Mouse (Mus musculus) intestine, embryonic 15.5 days (tissue): ENCODE data around the gene Pate1. TPM values are rescaled to one million over a fixed set of nuclear protein-coding genes. Genes with fewer than 3 reads are reported as not detected.

ENCODE experiments used
- ATAC-seq: fragments of 200-750 bp; cut with Nextera tagmentation; 2 replicates; pipeline ENCODE4 v1.8.0; 2017; ENCODE audit warnings: moderate TSS enrichment, moderate library complexity
- H3K27ac ChIP-seq: fragments of 300-500 bp; sonication (generic); 2 replicates; pipeline ENCODE4 v1.5.1; 2015; ENCODE audit warnings: mild to moderate bottlenecking, inconsistent platforms
- H3K27me3 ChIP-seq: fragments of 300-500 bp; sonication (generic); replicated peaks from 2 replicates; pipeline ENCODE4 v1.6.1; 2015; ENCODE audit warnings: inconsistent platforms
- H3K36me3 ChIP-seq: fragments of 300-500 bp; sonication (generic); 2 replicates; pipeline ENCODE4 v1.6.1; 2015; ENCODE audit warnings: inconsistent platforms
- H3K4me1 ChIP-seq: fragments of 300-500 bp; sonication (generic); replicated peaks from 2 replicates; pipeline ENCODE4 v1.6.1; 2015; ENCODE audit warnings: inconsistent platforms
- H3K4me2 ChIP-seq: fragments of 300-500 bp; sonication (generic); replicated peaks from 2 replicates; pipeline ENCODE4 v1.6.1; 2015; ENCODE audit warnings: mild to moderate bottlenecking, inconsistent platforms
- H3K4me3 ChIP-seq: fragments of 300-500 bp; sonication (generic); replicated peaks from 2 replicates; pipeline ENCODE4 v1.5.1; 2015; ENCODE audit warnings: inconsistent platforms
- H3K9ac ChIP-seq: fragments of 300-500 bp; sonication (generic); 2 replicates; pipeline ENCODE4 v1.6.1; 2015; ENCODE audit warnings: inconsistent platforms
- H3K9me3 ChIP-seq: fragments of 300-500 bp; sonication (generic); 2 replicates; pipeline ENCODE4 v1.6.1; 2016; ENCODE audit warnings: inconsistent platforms
- WGBS: fragments of 180-500 bp; shearing (Covaris S2); methylation state at CpG from one replicate; pipeline ENCODE4 v1.1.7; 2015; 5-methylcytosine and 5-hydroxymethylcytosine counted together
- polyA plus RNA-seq: library from polyadenylated mRNA; unstranded; fragments of >200 nt; fragmentation: Nextera tagmentation; extraction: Ambion mirVana; gene quantifications from 2 replicates; pipeline ENCODE4 v1.2.1, GENCODE M21; 2015

Gene Pate1
- polyA plus RNA-seq, result not detected in 2 replicates

- no peaks in the 10 kb centered on the region for H3K36me3 ChIP-seq
- no peak within 1 kb of the TSS for H3K4me2 ChIP-seq
- no peaks in the 10 kb centered on the region for H3K9me3 ChIP-seq
- whole genome bisulfite sequencing, result 47% methylated on average over 1 of the region's 1 CpGs
- no peak within 1 kb of the TSS for H3K27ac ChIP-seq
- no peak within 1 kb of the TSS for H3K9ac ChIP-seq
- no peak within 1 kb of the TSS for H3K4me3 ChIP-seq
- H3K27me3 ChIP-seq, result no peaks in the 10 kb centered on the region
- no peaks in the 10 kb centered on the region for H3K4me1 ChIP-seq
- no peak for ATAC-seq
Observed at GRCm38 (mm10) chr9:35687013-35687412, at the start of gene Pate1. Pate1 (minus strand) TSS chr9:35687390.

- Histone ChIP-seq H3K9ac (no peak overlapping the region), H3K27ac (no peak overlapping the region), H3K4me3 (no peak overlapping the region), H3K4me1 (no peaks in the 10 kb centered on the region), H3K36me3 (no peaks in the 10 kb centered on the region), H3K4me2 (no peak overlapping the region), H3K9me3 (no peaks in the 10 kb centered on the region), H3K27me3 (no peaks in the 10 kb centered on the region)
- ATAC-seq, result no peak
Observed at GRCm38 (mm10) chr9:35707265-35707664, 20.1 kb upstream of the Pate1 start.

GRCm38 (mm10) chr9:35691924-35692323, 4.7 kb upstream of the Pate1 start:
- no peak overlapping the region for H3K4me2 ChIP-seq
- H3K4me3 ChIP-seq, result no peak overlapping the region
- H3K9ac ChIP-seq, result no peak overlapping the region
- H3K36me3 ChIP-seq, result no peaks in the 10 kb centered on the region
- no peak for ATAC-seq
- no peaks in the 10 kb centered on the region for H3K27me3 ChIP-seq
- no peaks in the 10 kb centered on the region for H3K9me3 ChIP-seq
- no peak overlapping the region for H3K27ac ChIP-seq
- no peaks in the 10 kb centered on the region for H3K4me1 ChIP-seq

- Histone ChIP-seq H3K4me3 (no peak overlapping the region), H3K4me1 (no peaks in the 10 kb centered on the region), H3K36me3 (no peaks in the 10 kb centered on the region), H3K27ac (no peak overlapping the region), H3K27me3 (no peaks in the 10 kb centered on the region), H3K4me2 (no peak overlapping the region), H3K9me3 (no peaks in the 10 kb centered on the region), H3K9ac (no peak overlapping the region)
- ATAC-seq, result no peak
- 81% methylated on average over 2 of the region's 2 CpGs for WGBS
Observed at GRCm38 (mm10) chr9:35673557-35673956, 13.6 kb downstream of the Pate1 start.

DNA sequence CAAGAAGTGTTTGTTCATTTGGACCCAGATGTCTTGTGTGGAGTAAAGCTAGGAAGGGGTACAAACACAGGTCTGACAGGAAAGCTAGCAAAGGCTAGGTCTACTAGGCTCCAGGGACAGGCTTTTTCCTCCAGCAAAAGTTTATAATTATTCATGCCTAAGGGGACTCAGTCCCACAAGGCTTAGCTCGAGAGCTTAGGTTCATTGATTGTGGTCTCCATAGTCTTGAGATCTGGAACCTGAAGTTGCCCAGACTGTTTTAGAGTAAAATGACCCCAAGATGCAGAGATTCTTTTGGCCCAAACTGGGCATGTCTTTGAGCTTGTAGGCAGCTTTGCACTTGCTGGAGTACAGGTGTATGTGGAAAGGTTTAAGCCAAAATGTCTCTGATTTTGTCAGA, 39.1 kb downstream of the Pate1 start, which contains the start of gene Pate3:
Gene Pate3, minus strand, starts transcription at position 101 of the 400 bp plus-strand sequence.
- ATAC-seq, result no peak
- no peak within 1 kb of the TSS for H3K4me2 ChIP-seq
- no peaks in the 10 kb centered on the region for H3K4me1 ChIP-seq
- 64% methylated on average over 1 of the region's 1 CpGs for WGBS
- H3K27me3 ChIP-seq, result no peaks in the 10 kb centered on the region
- H3K9me3 ChIP-seq, result no peaks in the 10 kb centered on the region
- H3K36me3 ChIP-seq, result no peaks in the 10 kb centered on the region
- H3K27ac ChIP-seq, result no peak within 1 kb of the TSS
- no peak within 1 kb of the TSS for H3K4me3 ChIP-seq
- no peak within 1 kb of the TSS for H3K9ac ChIP-seq

Other genes starting within 250 kb of the Pate1 start
- not detected in 2 replicates for gene Gm1113, start 169.1 kb downstream of the Pate1 start, polyA plus RNA-seq
- 1.6 and 1.7 TPM in 2 replicates for gene Ddx25, start 128.9 kb downstream of the Pate1 start, polyA plus RNA-seq
- 18.3 and 18.9 TPM in 2 replicates for gene Pus3, start 128.8 kb downstream of the Pate1 start, polyA plus RNA-seq
- gene Pate2, start 117.1 kb downstream of the Pate1 start, polyA plus RNA-seq, result 0.45 and 0.77 TPM in 2 replicates
- 11.6 and 14.2 TPM in 2 replicates for gene Hyls1, start 117.0 kb downstream of the Pate1 start, polyA plus RNA-seq
- gene Pate4, start 75.4 kb downstream of the Pate1 start, polyA plus RNA-seq, result not detected in 2 replicates
- gene Pate3, start 39.2 kb downstream of the Pate1 start, polyA plus RNA-seq, result not detected in 2 replicates
- not detected in 2 replicates for gene Gm17677, start 53.7 kb upstream of the Pate1 start, polyA plus RNA-seq
- gene Gm17727, start 90.7 kb upstream of the Pate1 start, polyA plus RNA-seq, result not detected in 2 replicates
- gene Gm27235, start 102.7 kb upstream of the Pate1 start, polyA plus RNA-seq, result not detected in 2 replicates
- not detected in 2 replicates for gene D730048I06Rik, start 102.7 kb upstream of the Pate1 start, polyA plus RNA-seq
- not detected in 2 replicates for gene 9230110F15Rik, start 156.8 kb upstream of the Pate1 start, polyA plus RNA-seq
- not detected in 2 replicates for gene 9230113P08Rik, start 221.0 kb upstream of the Pate1 start, polyA plus RNA-seq